Mouse (Mus musculus) telencephalon, adult 2 months (tissue): Measurements from ENCODE around the gene Btbd35f23.
"Not testable (repeated sequence)": the region's sequence is repeated elsewhere in the genome, so short reads cannot be mapped to it uniquely, and the experiment has no call there.

ENCODE experiments used
- DNase-seq: peaks from one replicate; pipeline ENCODE4 v3.0.0-alpha.2; 2011; ENCODE audit warnings: low read depth, low spot score

The Btbd35f23 gene

GRCm38 (mm10) chrX:3076575-3076974 is at the start of gene Btbd35f23:
Gene Btbd35f23 (plus strand): TSS chrX:3076875.
- DNase-seq: not testable (repeated sequence)
